Mouse (Mus musculus): Measurements from ENCODE around the gene Slc4a10. TPM values are rescaled to one million over a fixed set of nuclear protein-coding genes. Genes with fewer than 3 reads are reported as not detected.

The Slc4a10 gene
- polyA plus RNA-seq, 1 experiment from 2014 or later, result 0.42 TPM

DNA sequence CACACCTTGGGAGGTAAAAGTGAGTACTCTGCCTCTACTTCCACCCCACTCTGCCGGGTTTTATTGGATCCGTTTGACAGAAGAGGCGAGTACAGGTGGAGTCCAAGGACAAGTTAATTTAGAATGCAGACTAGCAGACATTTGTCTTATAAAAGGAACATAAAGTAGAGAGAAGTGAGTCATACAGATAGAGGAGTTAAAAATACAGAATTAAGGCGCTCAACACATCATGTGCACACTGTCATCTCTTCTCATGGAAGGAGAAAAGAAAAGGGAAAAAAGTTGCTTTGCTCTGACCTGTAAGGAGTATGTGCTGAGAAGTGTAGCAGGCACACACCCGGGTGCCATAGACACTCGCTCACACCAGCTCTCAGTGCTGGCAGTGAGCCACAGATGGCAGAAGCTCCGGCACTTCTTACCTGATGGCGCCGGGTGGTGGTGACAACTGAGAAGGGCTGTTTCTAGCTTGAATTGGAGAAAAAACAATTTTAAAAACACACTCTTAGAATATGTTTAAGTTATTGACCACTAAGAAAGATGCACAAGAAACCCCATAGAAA lies 276.9 kb downstream of the Slc4a10 start:
- no peak overlapping the region for H3K4me3 ChIP-seq
- H3K36me3 ChIP-seq, result no peaks in the 10 kb centered on the region
- ATAC-seq (ENCODE audit: insufficient number of reproducible peaks, low FRiP score), result no peak
- WGBS, result 74% methylated on average over 9 of the region's 9 CpGs
- no peak overlapping the region for H3K4me2 ChIP-seq
- no peaks in the 10 kb centered on the region for H3K4me1 ChIP-seq (replicated peaks)
- no peaks in the 10 kb centered on the region for H3K9me3 ChIP-seq (replicated peaks)
- no peak overlapping the region for H3K9ac ChIP-seq
- no peak overlapping the region for H3K27ac ChIP-seq (ENCODE audit: poor library complexity, severe bottlenecking)
- no peaks in the 10 kb centered on the region for H3K27me3 ChIP-seq (replicated peaks)

DNA sequence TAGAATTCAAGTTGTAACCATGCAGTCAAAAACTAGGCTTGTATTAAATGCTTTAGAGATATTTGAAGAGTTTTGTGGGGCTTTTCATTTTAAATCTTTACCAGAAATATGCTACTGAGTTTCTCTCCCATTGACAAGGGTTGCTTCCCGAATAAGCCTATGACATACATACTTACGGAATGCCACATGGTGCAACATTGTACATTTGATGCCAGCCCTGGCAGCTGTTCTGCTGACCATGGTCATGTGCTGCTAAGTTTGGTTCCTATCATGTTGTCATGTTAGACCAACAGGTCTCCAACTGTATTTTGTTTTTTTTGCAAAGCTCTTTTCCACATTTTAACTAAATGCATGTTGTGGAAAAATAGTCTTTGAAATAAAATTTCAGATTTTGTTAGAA lies 279.1 kb downstream of the Slc4a10 start:
- Histone ChIP-seq H3K9me3 (replicated peaks) (no peaks in the 10 kb centered on the region), H3K4me1 (replicated peaks) (no peaks in the 10 kb centered on the region), H3K4me3 (no peak overlapping the region), H3K36me3 (no peaks in the 10 kb centered on the region), H3K27ac (ENCODE audit: poor library complexity, severe bottlenecking) (no peak overlapping the region), H3K4me2 (no peak overlapping the region), H3K9ac (no peak overlapping the region), H3K27me3 (replicated peaks) (no peaks in the 10 kb centered on the region)
- ATAC-seq (ENCODE audit: insufficient number of reproducible peaks, low FRiP score), result no peak
- 74% methylated on average over 2 of the region's 2 CpGs for WGBS

DNA sequence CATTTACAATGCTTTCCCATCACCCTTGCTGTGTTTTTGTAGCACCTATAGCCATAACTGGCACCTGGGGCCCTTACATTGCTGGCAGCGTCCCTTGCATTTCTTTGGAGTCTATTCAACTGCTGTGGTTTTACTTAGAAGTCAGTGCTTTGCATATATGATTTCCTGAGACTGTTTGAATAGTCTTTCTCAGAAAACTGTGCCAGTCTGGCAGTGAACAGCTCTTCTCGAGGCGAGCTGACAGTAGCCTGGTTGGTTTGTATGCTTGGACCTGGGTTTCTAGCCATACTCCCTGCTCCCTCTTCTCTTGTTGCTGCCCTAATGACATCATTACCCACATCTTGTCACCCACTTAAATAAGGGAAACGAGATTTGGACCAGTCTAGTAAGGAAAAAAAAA lies 285.7 kb downstream of the Slc4a10 start:
- no peaks in the 10 kb centered on the region for H3K9me3 ChIP-seq (replicated peaks)
- H3K4me3 ChIP-seq, result no peak overlapping the region
- WGBS, result 66% methylated on average over 4 of the region's 4 CpGs
- no peaks in the 10 kb centered on the region for H3K36me3 ChIP-seq
- H3K4me2 ChIP-seq, result no peak overlapping the region
- no peaks in the 10 kb centered on the region for H3K27me3 ChIP-seq (replicated peaks)
- no peak overlapping the region for H3K27ac ChIP-seq (ENCODE audit: poor library complexity, severe bottlenecking)
- H3K9ac ChIP-seq, result no peak overlapping the region
- no peaks in the 10 kb centered on the region for H3K4me1 ChIP-seq (replicated peaks)
- no peak for ATAC-seq (ENCODE audit: insufficient number of reproducible peaks, low FRiP score)

DNA sequence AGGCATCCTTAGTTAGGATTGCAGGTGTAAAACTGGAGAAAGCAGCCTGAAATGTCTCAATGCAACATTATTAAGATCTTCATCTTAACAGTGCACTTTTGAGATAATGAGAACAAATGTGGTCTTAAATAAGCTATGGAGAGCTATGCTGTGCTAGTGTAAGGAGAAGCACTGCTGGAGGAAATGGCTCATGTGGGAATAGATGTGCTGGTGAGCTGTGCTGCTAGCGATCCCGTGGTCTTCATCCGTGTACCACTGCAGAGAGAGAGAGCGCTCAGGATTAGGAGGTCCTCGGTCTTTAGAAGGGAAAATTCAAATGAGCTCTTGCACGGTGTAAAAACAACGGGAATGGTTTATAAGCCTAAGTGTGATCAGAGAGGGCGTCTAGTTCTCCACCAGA lies 286.2 kb downstream of the Slc4a10 start:
- WGBS, result 70% methylated on average over 8 of the region's 8 CpGs
- Histone ChIP-seq H3K4me1 (replicated peaks) (no peaks in the 10 kb centered on the region), H3K27ac (ENCODE audit: poor library complexity, severe bottlenecking) (no peak overlapping the region), H3K9me3 (replicated peaks) (no peaks in the 10 kb centered on the region), H3K36me3 (no peaks in the 10 kb centered on the region), H3K4me2 (no peak overlapping the region), H3K27me3 (replicated peaks) (no peaks in the 10 kb centered on the region), H3K4me3 (no peak overlapping the region), H3K9ac (no peak overlapping the region)
- no peak for ATAC-seq (ENCODE audit: insufficient number of reproducible peaks, low FRiP score)

DNA sequence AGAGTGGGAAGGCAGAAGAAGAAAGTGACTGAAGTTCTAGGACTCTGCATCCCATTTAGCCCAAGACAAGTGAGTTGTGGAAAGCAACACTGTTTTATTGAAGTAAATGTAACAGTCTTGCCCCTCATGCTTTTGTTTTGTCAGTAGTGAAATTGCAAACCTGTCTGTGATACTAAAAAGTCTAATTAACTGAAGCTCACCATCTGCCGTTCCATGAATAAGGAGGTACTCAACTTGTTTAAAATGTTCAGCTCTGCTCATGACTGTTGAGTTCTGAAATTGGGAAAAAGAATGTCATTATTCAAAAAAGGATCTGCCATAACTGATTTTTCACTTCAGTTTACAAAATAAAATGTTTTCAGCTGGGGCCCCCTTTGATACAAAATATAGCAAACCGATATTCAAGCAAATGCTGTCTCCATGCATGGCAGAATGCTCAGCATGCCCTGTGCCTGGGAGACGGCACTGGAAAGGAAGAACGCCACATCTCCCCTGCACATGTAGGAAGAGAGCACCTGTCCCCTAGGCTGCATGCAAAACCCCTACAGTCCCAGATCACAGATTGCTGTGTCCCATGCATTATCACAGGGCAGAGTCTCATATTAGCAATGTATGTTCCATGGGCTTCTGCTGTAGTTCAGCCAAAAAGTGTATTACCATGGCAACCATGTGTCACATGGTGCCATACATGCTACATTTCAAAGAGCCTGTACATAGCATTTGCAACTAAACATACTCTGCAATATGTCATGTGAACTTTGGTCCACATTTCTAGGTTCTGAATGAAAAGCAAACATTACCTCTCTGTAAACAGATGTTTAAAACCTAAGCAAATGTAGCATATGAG lies 288.4 kb downstream of the Slc4a10 start:
- Histone ChIP-seq H3K27me3 (replicated peaks) (no peaks in the 10 kb centered on the region; the same call in 1 of the 2 replicates), H3K36me3 (no peaks in the 10 kb centered on the region), H3K4me3 (no peak overlapping the region), H3K4me1 (replicated peaks) (no peaks in the 10 kb centered on the region), H3K9me3 (replicated peaks) (no peaks in the 10 kb centered on the region), H3K4me2 (no peak overlapping the region), H3K27ac (ENCODE audit: poor library complexity, severe bottlenecking) (no peak overlapping the region), H3K9ac (no peak overlapping the region)
- no peak for ATAC-seq (ENCODE audit: insufficient number of reproducible peaks, low FRiP score)
- WGBS, result 81% methylated on average over 4 of the region's 4 CpGs

DNA sequence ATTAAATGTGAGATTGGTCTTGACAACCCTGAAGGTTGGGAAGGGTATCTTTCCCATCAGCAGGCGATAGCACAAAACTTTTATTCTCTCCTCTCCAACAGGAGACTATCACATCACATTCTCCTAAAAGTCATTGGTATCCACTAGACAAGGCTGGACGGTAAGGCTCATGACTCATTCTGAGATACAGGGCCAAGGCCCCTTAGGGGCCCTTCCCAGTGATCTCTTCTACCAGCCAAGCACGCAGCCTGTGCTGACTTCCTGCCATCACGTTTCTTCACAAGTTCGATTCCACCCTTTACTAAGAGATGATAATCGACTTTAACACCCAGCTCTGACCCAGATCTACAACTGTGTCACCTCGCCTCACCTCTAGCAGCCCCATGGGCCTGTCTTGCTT lies 290.8 kb downstream of the Slc4a10 start:
- ATAC-seq (ENCODE audit: insufficient number of reproducible peaks, low FRiP score), result no peak
- no peaks in the 10 kb centered on the region for H3K9me3 ChIP-seq (replicated peaks)
- 72% methylated on average over 7 of the region's 7 CpGs for WGBS

DNA sequence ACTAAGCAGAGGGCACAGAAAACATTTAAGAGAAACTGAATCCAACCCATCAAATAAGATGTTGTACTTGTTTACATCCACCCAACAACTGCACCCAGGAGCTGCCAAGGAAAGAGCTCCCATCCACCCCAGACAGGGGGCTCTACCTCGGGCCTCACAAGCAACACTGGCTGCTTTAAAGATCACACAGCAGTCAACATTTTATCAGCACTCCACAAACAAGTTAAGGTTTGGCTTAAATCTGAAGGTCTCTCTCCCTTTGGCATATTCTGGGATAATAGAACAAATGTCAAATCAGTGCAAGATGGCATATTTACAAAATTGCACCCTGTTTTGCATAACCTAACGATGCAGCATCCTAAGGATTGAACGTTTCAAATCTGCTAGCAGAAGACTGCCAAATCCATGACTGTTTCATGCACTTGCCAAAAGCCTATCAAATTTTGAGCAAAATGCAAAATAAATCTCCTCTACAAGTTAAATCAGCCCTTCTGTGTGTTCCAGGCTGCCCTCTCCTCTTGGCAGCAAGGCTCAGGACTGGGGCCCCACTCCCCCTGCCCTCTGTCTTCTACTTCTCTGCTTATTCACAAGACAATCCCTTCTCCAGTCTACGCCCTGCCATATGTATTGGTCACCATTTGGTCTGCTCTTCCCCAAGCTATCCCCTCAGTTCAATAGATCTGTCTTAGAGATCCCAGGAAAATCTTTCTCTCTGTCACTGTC lies 293.1 kb downstream of the Slc4a10 start:
- no peaks in the 10 kb centered on the region for H3K9me3 ChIP-seq (replicated peaks)
- no peak overlapping the region for H3K4me2 ChIP-seq
- 75% methylated on average over 4 of the region's 4 CpGs for WGBS
- H3K36me3 ChIP-seq, result no peaks in the 10 kb centered on the region
- H3K27me3 ChIP-seq (replicated peaks), result no peaks in the 10 kb centered on the region; the same call in 1 of the 2 replicates
- H3K9ac ChIP-seq, result no peak overlapping the region
- no peaks in the 10 kb centered on the region for H3K4me1 ChIP-seq (replicated peaks)
- ATAC-seq (ENCODE audit: insufficient number of reproducible peaks, low FRiP score), result no peak
- no peak overlapping the region for H3K27ac ChIP-seq (ENCODE audit: poor library complexity, severe bottlenecking)
- no peak overlapping the region for H3K4me3 ChIP-seq

More for the DNA sequence above, 290.8 kb downstream of the Slc4a10 start:
- Histone ChIP-seq H3K4me3 (no peak overlapping the region), H3K9ac (no peak overlapping the region), H3K27me3 (replicated peaks) (no peaks in the 10 kb centered on the region; the same call in 1 of the 2 replicates), H3K27ac (ENCODE audit: poor library complexity, severe bottlenecking) (no peak overlapping the region), H3K4me2 (no peak overlapping the region), H3K4me1 (replicated peaks) (no peaks in the 10 kb centered on the region), H3K36me3 (no peaks in the 10 kb centered on the region)

DNA sequence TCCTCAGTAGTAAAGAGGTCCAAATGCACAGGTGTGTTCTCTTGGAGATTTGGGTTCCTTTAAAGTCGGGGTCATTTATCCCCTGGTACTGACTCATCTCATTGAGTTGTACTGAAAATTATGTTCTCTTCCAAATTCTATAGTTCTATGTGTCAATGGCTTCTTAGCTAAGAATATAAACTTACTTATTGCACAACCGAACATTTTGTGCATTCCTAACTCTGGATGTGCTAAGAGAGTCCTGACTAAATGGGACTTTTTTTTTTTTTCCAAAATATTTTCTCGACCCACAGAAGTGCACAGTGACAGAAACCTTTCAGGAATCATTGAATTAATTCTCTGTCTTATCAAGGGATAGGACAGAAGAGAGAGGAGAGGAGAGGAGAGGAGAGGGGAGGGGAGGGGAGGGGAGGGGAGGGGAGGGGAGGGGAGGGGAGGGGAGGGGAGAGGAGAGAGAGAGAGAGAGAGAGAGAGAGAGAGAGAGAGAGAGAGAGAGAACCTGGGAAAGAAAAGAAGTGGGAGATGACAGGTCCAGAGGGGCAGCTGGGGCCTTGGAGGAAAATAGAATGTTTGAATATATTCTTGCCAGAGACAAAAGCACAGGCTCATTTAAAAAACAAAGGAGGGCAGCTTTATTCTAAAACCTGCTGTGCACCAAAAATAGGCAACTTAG lies 294.9 kb downstream of the Slc4a10 start:
- Histone ChIP-seq H3K9me3 (replicated peaks) (no peaks in the 10 kb centered on the region), H3K4me2 (peak overlapping the region; percentile 28; the same call in 1 of the 2 replicates), H3K4me1 (replicated peaks) (no peaks in the 10 kb centered on the region), H3K27me3 (replicated peaks) (no peaks in the 10 kb centered on the region; the same call in 1 of the 2 replicates), H3K9ac (no peak overlapping the region), H3K4me3 (no peak overlapping the region), H3K27ac (ENCODE audit: poor library complexity, severe bottlenecking) (no peak overlapping the region), H3K36me3 (no peaks in the 10 kb centered on the region)
- 61% methylated on average over 3 of the region's 3 CpGs for WGBS
- ATAC-seq (ENCODE audit: insufficient number of reproducible peaks, low FRiP score), result no peak

DNA sequence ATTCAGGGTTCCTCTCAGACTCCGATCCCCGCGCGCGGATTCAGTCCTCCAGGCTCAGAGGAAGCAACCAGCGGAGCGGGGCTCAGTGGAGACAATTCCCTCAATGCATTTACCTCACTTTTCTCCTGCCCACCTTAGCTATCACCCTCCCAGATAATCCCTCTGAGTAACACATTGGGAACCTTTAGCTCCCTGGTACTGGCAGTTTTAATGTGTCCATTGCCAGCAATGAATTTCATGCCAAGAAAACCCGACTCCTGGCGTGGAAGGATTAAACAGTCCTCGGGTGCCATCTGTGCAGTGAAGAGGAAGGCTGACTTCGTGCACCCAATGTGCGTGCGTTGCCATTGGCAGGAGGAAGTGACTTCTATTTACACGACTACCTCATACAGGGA lies 295.5 kb downstream of the Slc4a10 start:
- peak overlapping the region; percentile 28; the same call in 1 of the 2 replicates for H3K4me2 ChIP-seq
- no peaks in the 10 kb centered on the region for H3K9me3 ChIP-seq (replicated peaks)
- H3K9ac ChIP-seq, result no peak overlapping the region
- ATAC-seq (ENCODE audit: insufficient number of reproducible peaks, low FRiP score), result no peak
- H3K36me3 ChIP-seq, result no peaks in the 10 kb centered on the region
- no peaks in the 10 kb centered on the region; the same call in 1 of the 2 replicates for H3K27me3 ChIP-seq (replicated peaks)
- H3K4me3 ChIP-seq, result no peak overlapping the region
- WGBS, result 48% methylated on average over 14 of the region's 14 CpGs
- H3K27ac ChIP-seq (ENCODE audit: poor library complexity, severe bottlenecking), result no peak overlapping the region
- H3K4me1 ChIP-seq (replicated peaks), result no peaks in the 10 kb centered on the region

DNA sequence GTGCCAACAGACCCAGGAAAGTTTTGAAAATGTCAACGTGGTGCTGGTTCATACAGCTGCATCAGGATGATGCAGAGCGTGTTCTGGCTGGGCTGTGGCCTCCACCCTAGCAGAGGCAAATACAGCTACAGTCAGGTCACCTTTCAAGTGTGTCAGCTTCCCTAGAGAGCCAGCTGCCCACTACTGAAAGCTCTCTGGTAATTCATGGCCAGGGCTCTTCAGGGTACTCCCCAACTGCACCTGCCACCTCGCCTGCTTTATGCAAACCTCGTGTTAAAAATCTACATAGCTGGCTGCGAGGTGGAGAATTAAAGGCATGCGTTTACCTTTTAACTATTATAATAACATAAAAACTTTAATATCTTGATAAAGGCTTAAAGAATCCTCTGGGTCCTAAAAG lies 298.1 kb downstream of the Slc4a10 start:
- H3K27ac ChIP-seq (ENCODE audit: poor library complexity, severe bottlenecking), result no peak overlapping the region
- no peaks in the 10 kb centered on the region; the same call in 1 of the 2 replicates for H3K27me3 ChIP-seq (replicated peaks)
- H3K4me1 ChIP-seq (replicated peaks), result no peaks in the 10 kb centered on the region
- ATAC-seq (ENCODE audit: insufficient number of reproducible peaks, low FRiP score), result no peak
- H3K9me3 ChIP-seq (replicated peaks), result no peaks in the 10 kb centered on the region
- H3K36me3 ChIP-seq, result no peaks in the 10 kb centered on the region
- H3K9ac ChIP-seq, result no peak overlapping the region
- H3K4me2 ChIP-seq, result no peak overlapping the region
- 63% methylated on average over 6 of the region's 6 CpGs for WGBS
- H3K4me3 ChIP-seq, result no peak overlapping the region

DNA sequence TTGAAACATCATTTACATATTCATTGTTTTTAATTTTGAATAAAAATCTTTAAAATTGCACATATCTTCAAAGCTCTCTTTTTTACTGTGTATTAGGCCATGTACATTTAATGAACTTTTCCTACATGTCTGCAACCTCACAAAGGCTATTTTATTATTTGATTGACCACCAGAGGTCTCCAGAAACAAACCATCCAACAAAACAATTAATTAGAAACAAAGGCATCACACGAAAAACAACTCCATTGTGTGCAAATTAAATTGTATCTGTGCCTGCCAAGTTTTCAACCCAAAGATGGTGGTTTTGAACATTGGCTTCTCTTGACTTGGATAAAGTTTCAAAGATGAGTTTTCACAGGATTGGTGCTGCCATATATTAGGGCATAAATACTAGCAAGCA lies 300.5 kb downstream of the Slc4a10 start:
- Histone ChIP-seq H3K4me2 (no peak overlapping the region), H3K4me1 (replicated peaks) (no peaks in the 10 kb centered on the region), H3K27me3 (replicated peaks) (no peaks in the 10 kb centered on the region), H3K36me3 (no peaks in the 10 kb centered on the region), H3K9me3 (replicated peaks) (no peaks in the 10 kb centered on the region), H3K27ac (ENCODE audit: poor library complexity, severe bottlenecking) (no peak overlapping the region), H3K4me3 (no peak overlapping the region), H3K9ac (no peak overlapping the region)
- 21% methylated on average over 1 of the region's 1 CpGs for WGBS
- ATAC-seq (ENCODE audit: insufficient number of reproducible peaks, low FRiP score), result no peak
